Mouse (Mus musculus): ENCODE results near the gene Thy1.

Thy1 gene

GRCm38 (mm10) chr9:44037106-44037505, 6.1 kb upstream of the Thy1 start:
- no peak for DNase-seq

GRCm38 (mm10) chr9:44041511-44042395, 1.4 kb upstream of the Thy1 start:
- no peak for DNase-seq

- no peak for DNase-seq
These were observed 846 bp upstream of the Thy1 start for GRCm38 (mm10) chr9:44042396-44042680.

GRCm38 (mm10) chr9:44043708-44044425, 683 bp downstream of the Thy1 start:
- no peak for DNase-seq

GRCm38 (mm10) chr9:44044426-44045157, 1.4 kb downstream of the Thy1 start:
- no peak for DNase-seq

- no peak for DNase-seq
These were observed 2.1 kb downstream of the Thy1 start for GRCm38 (mm10) chr9:44045158-44045883.

- DNase-seq, result no peak
These were observed 2.7 kb downstream of the Thy1 start for GRCm38 (mm10) chr9:44045884-44046272.

- no peak for DNase-seq
These were observed 3.2 kb downstream of the Thy1 start for GRCm38 (mm10) chr9:44046426-44046825.

GRCm38 (mm10) chr9:44047071-44047470, 3.9 kb downstream of the Thy1 start:
- no peak for DNase-seq

- no peak for DNase-seq
These were observed 4.6 kb downstream of the Thy1 start for GRCm38 (mm10) chr9:44047571-44048490.

GRCm38 (mm10) chr9:44048541-44049380, 5.6 kb downstream of the Thy1 start:
- no peak for DNase-seq

- DNase-seq, result no peak
These were observed 6.4 kb downstream of the Thy1 start for GRCm38 (mm10) chr9:44049381-44050165.

- no peak for DNase-seq
These were observed 9.7 kb downstream of the Thy1 start for GRCm38 (mm10) chr9:44052855-44053254.

- DNase-seq, result no peak
These were observed 10.8 kb downstream of the Thy1 start for GRCm38 (mm10) chr9:44053936-44054335.

- DNase-seq, result no peak
These were observed 15.4 kb downstream of the Thy1 start for GRCm38 (mm10) chr9:44058606-44059005.

- DNase-seq, result no peak
These were observed 22.0 kb downstream of the Thy1 start for GRCm38 (mm10) chr9:44065177-44065576.

GRCm38 (mm10) chr9:44066785-44067225, 23.6 kb downstream of the Thy1 start, which contains the start of gene Usp2:
Gene Usp2, plus strand, starts transcription at chr9:44067021.
- DNase-seq, result peak; percentile 99

- DNase-seq, result no peak
These were observed 24.2 kb downstream of the Thy1 start for GRCm38 (mm10) chr9:44067241-44067959.

GRCm38 (mm10) chr9:44067960-44068330, 24.8 kb downstream of the Thy1 start:
- no peak for DNase-seq

Data from embryo, embryonic 11 days (tissue).